Mouse (Mus musculus) midbrain, embryonic 15.5 days (tissue): Measurements from ENCODE around the gene Armc2. TPM values are rescaled to one million over a fixed set of nuclear protein-coding genes. Genes with fewer than 3 reads are reported as not detected.

Source experiments
- ATAC-seq: fragments of 200-750 bp; cut with Nextera tagmentation; replicated peaks from 2 replicates; pipeline ENCODE4 v1.8.0; 2017; ENCODE audit warnings: moderate TSS enrichment
- H3K27ac ChIP-seq: fragments of 300-500 bp; sonication (generic); 2 replicates; pipeline ENCODE4 v1.5.1; 2015; ENCODE audit warnings: mild to moderate bottlenecking, inconsistent platforms
- H3K27me3 ChIP-seq: fragments of 300-500 bp; sonication (generic); replicated peaks from 2 replicates; pipeline ENCODE4 v1.6.1; 2015; ENCODE audit warnings: inconsistent platforms
- H3K36me3 ChIP-seq: fragments of 300-500 bp; sonication (generic); replicated peaks from 2 replicates; pipeline ENCODE4 v1.6.1; 2015; ENCODE audit warnings: inconsistent platforms
- H3K4me1 ChIP-seq: fragments of 300-500 bp; sonication (generic); 2 replicates; pipeline ENCODE4 v1.6.1; 2015; ENCODE audit warnings: inconsistent platforms
- H3K4me2 ChIP-seq: fragments of 300-500 bp; sonication (generic); 2 replicates; pipeline ENCODE4 v1.6.1; 2015; ENCODE audit warnings: inconsistent platforms, mild to moderate bottlenecking, moderate library complexity
- H3K4me3 ChIP-seq: fragments of 300-500 bp; sonication (generic); 2 replicates; pipeline ENCODE4 v1.5.1; 2015; ENCODE audit warnings: mild to moderate bottlenecking, inconsistent platforms
- H3K9ac ChIP-seq: fragments of 300-500 bp; sonication (generic); 2 replicates; pipeline ENCODE4 v1.6.1; 2015; ENCODE audit warnings: mild to moderate bottlenecking, inconsistent platforms
- H3K9me3 ChIP-seq: fragments of 300-500 bp; sonication (generic); 2 replicates; pipeline ENCODE4 v1.6.1; 2016; ENCODE audit warnings: inconsistent platforms
- WGBS: fragments of 180-500 bp; shearing (Covaris S2); methylation state at CpG from one replicate; pipeline ENCODE4 v1.1.7; 2015; ENCODE audit warnings: mixed read lengths; 5-methylcytosine and 5-hydroxymethylcytosine counted together
- polyA plus RNA-seq: library from polyadenylated mRNA; unstranded; fragments of >200 nt; fragmentation: Nextera tagmentation; extraction: Ambion mirVana; gene quantifications from 2 replicates; pipeline ENCODE4 v1.2.1, GENCODE M21; 2015

The Armc2 gene
- polyA plus RNA-seq, 1 experiment from 2014 or later: 11.9 TPM

DNA sequence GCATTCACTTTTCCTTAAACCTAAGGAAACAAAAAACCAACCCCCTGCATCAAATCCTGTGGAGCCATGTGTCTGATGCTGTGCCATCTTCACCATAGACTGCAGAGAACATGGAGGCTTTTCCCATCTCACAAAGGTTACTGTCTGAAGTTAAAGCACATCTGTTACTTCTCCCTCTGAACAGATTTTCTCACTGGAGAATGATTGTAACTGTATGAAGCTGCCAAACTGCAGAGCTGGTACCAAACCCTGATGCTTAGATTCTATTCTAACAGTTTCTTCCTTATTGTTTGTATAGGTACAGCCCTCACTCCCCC, 151.4 kb downstream of the Armc2 start:
- no peak overlapping the region; the same call in 1 of the 2 replicates for H3K27ac ChIP-seq
- no peak overlapping the region for H3K4me3 ChIP-seq
- no peaks in the 10 kb centered on the region for H3K9me3 ChIP-seq
- ATAC-seq: no peak
- H3K9ac ChIP-seq: no peak overlapping the region
- H3K4me2 ChIP-seq: no peak overlapping the region
- H3K4me1 ChIP-seq: peaks cover 4% of the 10 kb centered on the region
- H3K27me3 ChIP-seq: no peaks in the 10 kb centered on the region
- no peaks in the 10 kb centered on the region for H3K36me3 ChIP-seq

DNA sequence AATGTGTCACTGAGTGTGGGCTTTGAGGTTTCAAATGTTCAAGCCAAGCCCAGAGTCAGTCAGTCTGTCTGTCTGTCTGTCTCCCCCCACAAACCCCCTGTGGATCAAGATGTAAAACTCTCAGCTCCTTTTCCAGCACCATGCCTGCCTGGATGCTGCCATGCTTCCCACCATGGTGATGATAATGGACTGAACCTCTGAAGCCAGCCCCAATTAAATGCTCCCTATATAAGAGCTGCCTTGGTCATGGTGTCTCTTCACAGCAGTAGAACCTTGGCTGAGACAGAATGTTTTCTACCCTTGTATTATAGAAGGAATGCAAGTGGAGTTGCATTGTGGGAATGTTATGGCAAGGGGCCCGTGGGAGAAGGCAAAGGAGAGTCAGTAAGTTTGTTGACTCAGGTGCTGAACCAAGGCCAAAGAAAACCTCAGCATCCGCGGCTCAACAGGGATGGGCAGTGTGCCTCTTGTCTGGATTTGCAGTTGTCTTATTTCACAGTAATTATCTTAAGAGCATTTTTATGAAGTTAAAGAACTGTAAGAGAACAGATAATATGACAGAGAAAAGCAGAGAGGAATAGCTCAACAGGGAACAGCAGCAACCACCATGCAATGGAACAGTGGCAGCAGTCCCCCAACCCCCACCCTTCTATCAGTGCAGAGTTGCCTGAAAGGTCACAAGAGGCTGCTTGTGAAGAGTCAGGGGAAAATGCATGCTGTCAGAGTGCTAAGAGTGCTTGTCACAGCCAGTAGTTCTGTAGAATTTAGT, 152.0 kb downstream of the Armc2 start:
- H3K4me3 ChIP-seq: no peak overlapping the region
- peaks cover 4% of the 10 kb centered on the region for H3K4me1 ChIP-seq
- ATAC-seq: no peak
- H3K27ac ChIP-seq: no peak overlapping the region; the same call in 1 of the 2 replicates
- H3K9ac ChIP-seq: no peak overlapping the region
- no peaks in the 10 kb centered on the region for H3K36me3 ChIP-seq
- H3K27me3 ChIP-seq: no peaks in the 10 kb centered on the region
- no peaks in the 10 kb centered on the region for H3K9me3 ChIP-seq
- no peak overlapping the region for H3K4me2 ChIP-seq
- 77% methylated on average over 3 of the region's 3 CpGs for WGBS

Other genes starting within 250 kb of the Armc2 start
- gene Cep57l1, start 208.6 kb downstream of the Armc2 start, polyA plus RNA-seq: 15.8 TPM in 2 replicates
- gene Sesn1, start 208.5 kb downstream of the Armc2 start, polyA plus RNA-seq: 33.9 and 35.4 TPM in 2 replicates